Mouse (Mus musculus): Measurements from ENCODE around the gene Gm5136. TPM values are rescaled to one million over a fixed set of nuclear protein-coding genes. Genes with fewer than 3 reads are reported as not detected.

Gm5136 gene
- polyA plus RNA-seq, 1 experiment, result not detected

- Histone ChIP-seq H3K36me3 (ENCODE audit: control insufficient read depth, insufficient read depth) (no peaks in the 10 kb centered on the region), H3K4me2 (ENCODE audit: low read depth) (no peak overlapping the region), H3K4me3 (no peak overlapping the region), H3ac (ENCODE audit: control insufficient read depth, insufficient read length) (no peak overlapping the region), H3K27me3 (ENCODE audit: control insufficient read depth, insufficient read depth, insufficient read length) (no peaks in the 10 kb centered on the region), H3K79me2 (ENCODE audit: control insufficient read depth, insufficient read depth) (no peaks in the 10 kb centered on the region)
- TF ChIP-seq SRF (IDR thresholded peaks at IDR 0.05; ENCODE audit: control insufficient read depth, insufficient read length, low read depth) (no peak), POLR2A (IDR thresholded peaks at IDR 0.05; ENCODE audit: insufficient read length, low read depth) (no peak), CEBPB (IDR thresholded peaks at IDR 0.05; ENCODE audit: insufficient read depth, poor library complexity, severe bottlenecking) (no peak), POLR2AphosphoS2 (IDR thresholded peaks at IDR 0.05; ENCODE audit: insufficient read length, low read depth) (no peak), REST (IDR thresholded peaks at IDR 0.05; ENCODE audit: insufficient read depth, insufficient read length) (no peak), MYOG (IDR thresholded peaks at IDR 0.05; ENCODE audit: control insufficient read depth in 1 of 3, insufficient read depth in 1 of 3, insufficient read length in 2 of 3, low read depth in 2 of 3) (no peak), MAX (IDR thresholded peaks at IDR 0.05; ENCODE audit: low read depth) (no peak), MYOD1 (IDR thresholded peaks at IDR 0.05; ENCODE audit: control insufficient read depth in 1 of 3, insufficient read length in 2 of 3, low read depth in 2 of 3) (no peak), TCF12 (IDR thresholded peaks at IDR 0.05; ENCODE audit: insufficient read depth, poor library complexity, severe bottlenecking) (no peak), USF1 (IDR thresholded peaks at IDR 0.05; ENCODE audit: low read depth) (no peak), TCF3 (IDR thresholded peaks at IDR 0.05; ENCODE audit: insufficient read length, low read depth) (no peak), E2F4 (IDR thresholded peaks at IDR 0.05; ENCODE audit: insufficient read depth) (no peak)
Observed at GRCm38 (mm10) chr10:108655074-108655473, 44.9 kb downstream of the Gm5136 start.

- no peaks in the 10 kb centered on the region for H3K27me3 ChIP-seq (ENCODE audit: control insufficient read depth, insufficient read depth, insufficient read length)
- no peak for TF ChIP-seq REST (IDR thresholded peaks at IDR 0.05; ENCODE audit: insufficient read depth, insufficient read length)
- TF ChIP-seq E2F4 (IDR thresholded peaks at IDR 0.05; ENCODE audit: insufficient read depth), result no peak
- no peak for TF ChIP-seq CEBPB (IDR thresholded peaks at IDR 0.05; ENCODE audit: insufficient read depth, poor library complexity, severe bottlenecking)
- no peak for TF ChIP-seq TCF12 (IDR thresholded peaks at IDR 0.05; ENCODE audit: insufficient read depth, poor library complexity, severe bottlenecking)
- TF ChIP-seq MAX (IDR thresholded peaks at IDR 0.05; ENCODE audit: low read depth), result no peak
- TF ChIP-seq MYOG (IDR thresholded peaks at IDR 0.05; ENCODE audit: control insufficient read depth in 1 of 3, insufficient read depth in 1 of 3, insufficient read length in 2 of 3, low read depth in 2 of 3), result no peak
- TF ChIP-seq SRF (IDR thresholded peaks at IDR 0.05; ENCODE audit: control insufficient read depth, insufficient read length, low read depth), result no peak
- TF ChIP-seq TCF3 (IDR thresholded peaks at IDR 0.05; ENCODE audit: insufficient read length, low read depth), result no peak
- TF ChIP-seq POLR2A (IDR thresholded peaks at IDR 0.05; ENCODE audit: insufficient read length, low read depth), result no peak
- TF ChIP-seq USF1 (IDR thresholded peaks at IDR 0.05; ENCODE audit: low read depth), result no peak
- no peak for TF ChIP-seq MYOD1 (IDR thresholded peaks at IDR 0.05; ENCODE audit: control insufficient read depth in 1 of 3, insufficient read length in 2 of 3, low read depth in 2 of 3)
- TF ChIP-seq POLR2AphosphoS2 (IDR thresholded peaks at IDR 0.05; ENCODE audit: insufficient read length, low read depth), result no peak
- no peaks in the 10 kb centered on the region for H3K79me2 ChIP-seq (ENCODE audit: control insufficient read depth, insufficient read depth)
- no peak overlapping the region for H3K4me3 ChIP-seq
- no peaks in the 10 kb centered on the region for H3K36me3 ChIP-seq (ENCODE audit: control insufficient read depth, insufficient read depth)
- no peak overlapping the region for H3ac ChIP-seq (ENCODE audit: control insufficient read depth, insufficient read length)
- no peak overlapping the region for H3K4me2 ChIP-seq (ENCODE audit: low read depth)
Observed at GRCm38 (mm10) chr10:108652831-108653230, 47.1 kb downstream of the Gm5136 start.

GRCm38 (mm10) chr10:108652066-108652465 lies 47.9 kb downstream of the Gm5136 start:
- TF ChIP-seq REST (IDR thresholded peaks at IDR 0.05; ENCODE audit: insufficient read depth, insufficient read length) (no peak), TCF3 (IDR thresholded peaks at IDR 0.05; ENCODE audit: insufficient read length, low read depth) (no peak), MYOG (IDR thresholded peaks at IDR 0.05; ENCODE audit: control insufficient read depth in 1 of 3, insufficient read depth in 1 of 3, insufficient read length in 2 of 3, low read depth in 2 of 3) (no peak)
- Histone ChIP-seq H3K36me3 (ENCODE audit: control insufficient read depth, insufficient read depth) (no peaks in the 10 kb centered on the region), H3K79me2 (ENCODE audit: control insufficient read depth, insufficient read depth) (no peaks in the 10 kb centered on the region), H3K4me3 (no peak overlapping the region), H3K4me2 (ENCODE audit: low read depth) (no peak overlapping the region), H3K27me3 (ENCODE audit: control insufficient read depth, insufficient read depth, insufficient read length) (no peaks in the 10 kb centered on the region), H3ac (ENCODE audit: control insufficient read depth, insufficient read length) (no peak overlapping the region)

GRCm38 (mm10) chr10:108649174-108649573 lies 50.8 kb downstream of the Gm5136 start:
- Histone ChIP-seq H3K79me2 (ENCODE audit: control insufficient read depth, insufficient read depth) (no peaks in the 10 kb centered on the region), H3K4me3 (no peak overlapping the region), H3K27me3 (ENCODE audit: control insufficient read depth, insufficient read depth, insufficient read length) (no peaks in the 10 kb centered on the region), H3K36me3 (ENCODE audit: control insufficient read depth, insufficient read depth) (no peaks in the 10 kb centered on the region), H3K4me2 (ENCODE audit: low read depth) (no peak overlapping the region), H3ac (ENCODE audit: control insufficient read depth, insufficient read length) (no peak overlapping the region)
- TF ChIP-seq REST (IDR thresholded peaks at IDR 0.05; ENCODE audit: insufficient read depth, insufficient read length) (no peak), MYOG (IDR thresholded peaks at IDR 0.05; ENCODE audit: control insufficient read depth in 1 of 3, insufficient read depth in 1 of 3, insufficient read length in 2 of 3, low read depth in 2 of 3) (no peak), USF1 (IDR thresholded peaks at IDR 0.05; ENCODE audit: low read depth) (no peak), CEBPB (IDR thresholded peaks at IDR 0.05; ENCODE audit: insufficient read depth, poor library complexity, severe bottlenecking) (no peak), TCF12 (IDR thresholded peaks at IDR 0.05; ENCODE audit: insufficient read depth, poor library complexity, severe bottlenecking) (no peak)
